Mouse (Mus musculus) midbrain, embryonic 11.5 days (tissue): ENCODE data around the gene Als2. TPM values are rescaled to one million over a fixed set of nuclear protein-coding genes. Genes with fewer than 3 reads are reported as not detected.

Experiments
- ATAC-seq: fragments of 200-750 bp; cut with Nextera tagmentation; 2 replicates; pipeline ENCODE4 v1.8.0; 2017; ENCODE audit warnings: moderate TSS enrichment, moderate library complexity; ENCODE audit not compliant: low FRiP score
- DNase-seq: peaks from one replicate; pipeline ENCODE4 v3.0.0; 2015; ENCODE audit warnings: low spot score; ENCODE audit errors: missing footprints
- H3K27ac ChIP-seq: fragments of 300-500 bp; sonication (generic); 2 replicates; pipeline ENCODE4 v1.5.1; 2014; ENCODE audit warnings: low read depth, low read length
- H3K27me3 ChIP-seq: fragments of 300-500 bp; sonication (generic); 2 replicates; pipeline ENCODE4 v1.6.1; 2014; ENCODE audit warnings: mild to moderate bottlenecking, low read length, moderate library complexity, mixed read lengths; ENCODE audit not compliant: control insufficient read depth, insufficient read depth
- H3K36me3 ChIP-seq: fragments of 300-500 bp; sonication (generic); 2 replicates; pipeline ENCODE4 v1.6.1; 2014; ENCODE audit warnings: mild to moderate bottlenecking, low read length, moderate library complexity, mixed read lengths; ENCODE audit not compliant: control insufficient read depth, insufficient read depth
- H3K4me1 ChIP-seq: fragments of 300-500 bp; sonication (generic); 2 replicates; pipeline ENCODE4 v1.6.1; 2014; ENCODE audit warnings: low read length; ENCODE audit not compliant: control insufficient read depth, insufficient read depth
- H3K4me2 ChIP-seq: fragments of 300-500 bp; sonication (generic); 2 replicates; pipeline ENCODE4 v1.6.1; 2014; ENCODE audit warnings: mild to moderate bottlenecking, moderate library complexity
- H3K4me3 ChIP-seq: fragments of 300-500 bp; sonication (generic); 2 replicates; pipeline ENCODE4 v1.5.1; 2014; ENCODE audit warnings: low read depth, low read length
- H3K9ac ChIP-seq: fragments of 300-500 bp; sonication (generic); 2 replicates; pipeline ENCODE4 v1.6.1; 2014; ENCODE audit warnings: low read length
- H3K9me3 ChIP-seq: fragments of 300-500 bp; sonication (generic); 2 replicates; pipeline ENCODE4 v1.6.1; 2016; ENCODE audit warnings: low read length; ENCODE audit not compliant: control insufficient read depth
- WGBS: fragments of 180-500 bp; shearing (Covaris S2); extraction: QIAGEN DNeasy Blood & Tissue Kit; methylation state at CpG from one replicate; pipeline ENCODE4 v1.1.7; 2014; 5-methylcytosine and 5-hydroxymethylcytosine counted together
- polyA plus RNA-seq: library from polyadenylated mRNA; unstranded; fragments of >200 nt; fragmentation: Nextera tagmentation; extraction: Ambion mirVana; gene quantifications from 2 replicates; pipeline ENCODE4 v1.2.1, GENCODE M21; 2014

The Als2 gene
- polyA plus RNA-seq, 1 experiment from 2014 or later = 17.1 TPM

DNA sequence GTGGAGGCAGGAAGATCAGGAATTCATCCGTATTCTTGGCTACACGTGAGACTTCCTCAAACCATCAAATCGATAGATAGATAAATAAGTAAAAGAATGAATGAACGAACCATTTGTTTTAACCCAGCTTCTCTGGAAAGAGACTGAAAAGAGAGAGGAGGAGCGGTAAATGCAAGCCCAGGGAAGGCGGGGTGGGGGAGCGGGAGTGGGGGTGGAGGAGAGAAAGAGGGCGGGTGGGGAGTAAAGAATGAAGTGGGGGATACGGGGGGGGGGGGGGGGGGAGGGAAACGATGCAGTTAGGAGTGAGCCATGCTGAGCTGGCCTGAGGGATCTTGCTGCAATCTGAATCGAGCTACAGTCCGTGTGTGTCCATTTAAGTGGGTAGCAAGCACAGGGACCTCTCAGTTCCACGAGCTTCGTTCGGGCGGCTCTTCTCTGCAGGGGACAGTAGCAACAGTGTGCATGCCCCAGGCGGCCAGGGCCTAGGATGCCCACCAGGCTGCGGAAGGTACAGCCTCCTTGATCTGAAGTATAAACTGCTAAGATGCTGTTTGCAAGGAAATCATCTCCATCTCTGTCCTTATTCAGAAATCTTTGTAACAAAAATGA, 16.4 kb upstream of the Als2 start:
- Histone ChIP-seq H3K4me1 (peaks cover 9% of the 10 kb centered on the region), H3K27ac (no peak overlapping the region), H3K9me3 (no peaks in the 10 kb centered on the region), H3K36me3 (no peaks in the 10 kb centered on the region), H3K4me3 (peak overlapping the region; percentile 12), H3K4me2 (peak overlapping the region; percentile 40), H3K9ac (peak overlapping the region; percentile 28; the same call in 1 of the 2 replicates), H3K27me3 (no peaks in the 10 kb centered on the region)
- ATAC-seq = peak; percentile 58; the same call in 1 of the 2 replicates
- peak; percentile 89 for DNase-seq
- 1% methylated on average over 16 of the region's 18 CpGs for WGBS

GRCm38 (mm10) chr1:59252762-59253161, 15.7 kb upstream of the Als2 start:
- Histone ChIP-seq H3K4me2 (no peak overlapping the region), H3K4me3 (no peak overlapping the region), H3K4me1 (peaks cover 6% of the 10 kb centered on the region), H3K27me3 (no peaks in the 10 kb centered on the region), H3K27ac (no peak overlapping the region), H3K36me3 (no peaks in the 10 kb centered on the region), H3K9me3 (no peaks in the 10 kb centered on the region), H3K9ac (no peak overlapping the region)
- 11% methylated on average over 7 of the region's 7 CpGs for WGBS
- no peak for DNase-seq
- no peak for ATAC-seq

GRCm38 (mm10) chr1:59247602-59248001, 10.6 kb upstream of the Als2 start:
- DNase-seq = no peak
- ATAC-seq = peak; percentile 62
- H3K4me3 ChIP-seq = no peak overlapping the region
- H3K27ac ChIP-seq = no peak overlapping the region
- WGBS = 5% methylated on average over 9 of the region's 9 CpGs
- H3K4me1 ChIP-seq = no peaks in the 10 kb centered on the region
- H3K9me3 ChIP-seq = no peaks in the 10 kb centered on the region
- H3K27me3 ChIP-seq = no peaks in the 10 kb centered on the region
- H3K9ac ChIP-seq = no peak overlapping the region
- no peaks in the 10 kb centered on the region for H3K36me3 ChIP-seq
- no peak overlapping the region for H3K4me2 ChIP-seq

- no peak for DNase-seq
- Histone ChIP-seq H3K9ac (no peak overlapping the region), H3K27ac (no peak overlapping the region), H3K4me1 (no peaks in the 10 kb centered on the region), H3K27me3 (no peaks in the 10 kb centered on the region), H3K4me2 (no peak overlapping the region), H3K36me3 (no peaks in the 10 kb centered on the region), H3K9me3 (no peaks in the 10 kb centered on the region), H3K4me3 (no peak overlapping the region)
- 74% methylated on average over 2 of the region's 2 CpGs for WGBS
- ATAC-seq = no peak
Observed at GRCm38 (mm10) chr1:59243770-59244169, 6.7 kb upstream of the Als2 start.

GRCm38 (mm10) chr1:59237614-59238211, 682 bp upstream of the Als2 start:
- Histone ChIP-seq H3K9ac (peak overlapping the region; percentile 53), H3K4me3 (peak overlapping the region; percentile 81), H3K4me1 (peaks cover 4% of the 10 kb centered on the region; the same call in 1 of the 2 replicates), H3K27me3 (no peaks in the 10 kb centered on the region), H3K4me2 (peak overlapping the region; percentile 87), H3K27ac (no peak overlapping the region), H3K36me3 (no peaks in the 10 kb centered on the region), H3K9me3 (no peaks in the 10 kb centered on the region)
- ATAC-seq (peak; percentile 64), DNase-seq (peak; percentile 94)
- WGBS = under 1% methylated on average over 19 of the region's 19 CpGs

GRCm38 (mm10) chr1:59229187-59229586, 7.8 kb downstream of the Als2 start:
- Histone ChIP-seq H3K36me3 (no peaks in the 10 kb centered on the region), H3K27ac (no peak overlapping the region), H3K27me3 (no peaks in the 10 kb centered on the region), H3K4me2 (no peak overlapping the region), H3K4me3 (no peak overlapping the region), H3K9ac (no peak overlapping the region), H3K9me3 (no peaks in the 10 kb centered on the region), H3K4me1 (no peaks in the 10 kb centered on the region)
- no peak for ATAC-seq
- WGBS = 45% methylated on average over 4 of the region's 4 CpGs
- DNase-seq = no peak

GRCm38 (mm10) chr1:59228552-59228951, 8.5 kb downstream of the Als2 start:
- H3K27me3 ChIP-seq = no peaks in the 10 kb centered on the region
- H3K9me3 ChIP-seq = no peaks in the 10 kb centered on the region
- no peak overlapping the region for H3K4me2 ChIP-seq
- no peak overlapping the region for H3K27ac ChIP-seq
- no peak overlapping the region for H3K9ac ChIP-seq
- H3K4me1 ChIP-seq = no peaks in the 10 kb centered on the region
- ATAC-seq (no peak), DNase-seq (no peak)
- WGBS = 90% methylated on average over 7 of the region's 7 CpGs
- H3K4me3 ChIP-seq = no peak overlapping the region
- H3K36me3 ChIP-seq = no peaks in the 10 kb centered on the region

DNA sequence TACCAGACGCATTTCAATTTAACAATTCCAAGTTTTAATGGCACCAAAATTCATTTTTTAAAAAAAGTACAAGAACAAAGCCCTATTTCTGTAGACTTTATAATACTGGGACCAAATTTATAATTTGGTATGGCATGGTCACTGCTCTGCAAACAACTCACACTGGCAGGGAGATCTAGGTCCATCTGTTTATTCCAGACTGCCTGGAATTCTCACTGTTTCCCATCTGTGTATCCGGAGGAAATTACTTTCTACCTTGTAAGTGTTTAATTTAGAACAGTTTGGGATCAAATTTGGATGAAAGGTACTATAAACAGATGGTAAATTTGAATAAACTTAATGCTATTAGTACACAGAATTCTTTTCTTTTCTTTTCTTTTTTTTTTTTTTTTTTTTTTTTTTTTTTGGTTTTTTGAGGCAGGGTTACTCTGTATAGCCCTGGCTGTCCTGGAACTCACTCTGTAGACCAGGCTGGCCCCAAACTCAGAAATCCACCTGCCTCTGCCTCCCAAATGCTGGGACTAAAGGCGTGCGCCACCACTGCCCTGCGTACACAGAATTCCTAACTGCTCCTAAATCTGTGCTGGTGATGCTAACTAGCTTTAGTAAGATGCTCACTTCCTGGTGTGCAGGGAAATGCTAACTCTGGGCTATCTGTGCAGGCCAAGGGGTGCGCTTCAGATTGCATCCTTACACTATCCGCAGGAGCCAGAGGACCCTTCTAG, 14.8 kb downstream of the Als2 start:
- no peak for ATAC-seq
- no peaks in the 10 kb centered on the region for H3K9me3 ChIP-seq
- no peak overlapping the region for H3K4me2 ChIP-seq
- no peaks in the 10 kb centered on the region for H3K27me3 ChIP-seq
- H3K4me1 ChIP-seq = no peaks in the 10 kb centered on the region
- 92% methylated on average over 7 of the region's 7 CpGs for WGBS
- H3K9ac ChIP-seq = no peak overlapping the region
- DNase-seq = no peak
- no peak overlapping the region for H3K4me3 ChIP-seq
- no peak overlapping the region for H3K27ac ChIP-seq
- no peaks in the 10 kb centered on the region for H3K36me3 ChIP-seq

DNA sequence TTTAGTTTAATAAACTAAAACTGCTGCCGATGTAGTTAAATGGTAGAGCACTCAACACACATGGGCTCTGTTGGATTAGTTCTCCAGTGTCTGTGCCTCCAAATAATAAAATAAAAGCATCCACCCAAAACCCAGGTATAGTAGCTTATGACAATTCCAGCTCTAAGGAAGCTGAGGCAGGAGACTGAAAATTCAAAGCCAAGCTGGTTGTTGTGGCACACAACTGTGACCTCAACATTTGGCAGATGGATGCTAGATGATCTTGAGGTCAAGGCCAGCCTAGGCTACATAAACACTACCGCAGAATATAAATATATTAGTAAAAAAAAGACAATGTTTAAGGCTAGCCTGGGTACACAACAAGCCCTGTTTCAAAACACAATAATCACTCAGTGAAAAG, 15.4 kb downstream of the Als2 start:
- no peak for DNase-seq
- Histone ChIP-seq H3K27ac (no peak overlapping the region), H3K9ac (no peak overlapping the region), H3K4me2 (no peak overlapping the region), H3K4me3 (no peak overlapping the region), H3K9me3 (no peaks in the 10 kb centered on the region), H3K27me3 (no peaks in the 10 kb centered on the region), H3K36me3 (no peaks in the 10 kb centered on the region), H3K4me1 (no peaks in the 10 kb centered on the region)
- ATAC-seq = no peak
- 94% methylated on average over 2 of the region's 2 CpGs for WGBS
